Mouse (Mus musculus) C2C12 (cell line): ENCODE data around the gene Vps16.

ENCODE experiments used
- CTCF ChIP-seq: IDR thresholded peaks from one replicate; pipeline ENCODE4 v1.5.1; 2011; ENCODE audit not compliant: control insufficient read depth, insufficient read depth, insufficient read length
- MAX ChIP-seq: IDR thresholded peaks from one replicate; pipeline ENCODE4 v1.6.1; 2011; ENCODE audit warnings: mild to moderate bottlenecking, control low read depth
- MYOG ChIP-seq: IDR thresholded peaks from one replicate; pipeline ENCODE4 v1.6.1; 2011; ENCODE audit not compliant: control insufficient read depth, insufficient read length; ENCODE audit errors: extremely low read depth
- USF1 ChIP-seq: IDR thresholded peaks from one replicate; pipeline ENCODE4 v1.6.1; 2011; ENCODE audit warnings: low read depth, mild to moderate bottlenecking, control low read depth, moderate library complexity

GRCm38 (mm10) chr2:130449021-130449793, 25.1 kb downstream of the Vps16 start:
- TF ChIP-seq USF1 (no peak), CTCF (no peak), MYOG (no peak), MAX (no peak)
